Mouse (Mus musculus) spleen, postnatal 4 days (tissue): ENCODE results near the gene Gm17617.

Experiments used
- DNase-seq, 2 experiments: peaks; one replicate each; pipeline ENCODE4 v3.0.0; 2022; ENCODE audit warnings: low spot score in 2 of 2

Gm17617 gene

DNA sequence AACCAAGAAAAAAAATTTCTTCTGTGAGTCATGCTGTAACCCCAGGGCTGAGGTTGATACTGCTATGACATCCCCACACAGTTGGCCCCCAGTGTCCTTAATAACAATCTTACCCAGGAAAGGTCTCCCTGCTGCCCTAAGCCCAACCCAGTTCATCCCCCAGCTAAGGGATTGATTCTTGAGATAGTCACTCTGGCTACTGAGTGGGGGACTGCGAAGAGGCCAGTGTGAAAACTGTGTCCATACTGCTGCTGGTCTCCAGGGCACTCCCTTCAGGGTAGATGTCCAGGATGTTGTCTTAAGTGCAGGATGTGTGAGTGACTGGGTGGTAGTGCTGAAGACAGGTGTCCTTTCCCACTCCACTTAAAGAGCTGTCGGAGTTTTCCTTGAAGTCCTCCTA lies at the start of gene Gm17617:
Gene Gm17617 (minus strand): TSS at position 101 of the 400 bp plus-strand sequence.
- DNase-seq = no peak

DNA sequence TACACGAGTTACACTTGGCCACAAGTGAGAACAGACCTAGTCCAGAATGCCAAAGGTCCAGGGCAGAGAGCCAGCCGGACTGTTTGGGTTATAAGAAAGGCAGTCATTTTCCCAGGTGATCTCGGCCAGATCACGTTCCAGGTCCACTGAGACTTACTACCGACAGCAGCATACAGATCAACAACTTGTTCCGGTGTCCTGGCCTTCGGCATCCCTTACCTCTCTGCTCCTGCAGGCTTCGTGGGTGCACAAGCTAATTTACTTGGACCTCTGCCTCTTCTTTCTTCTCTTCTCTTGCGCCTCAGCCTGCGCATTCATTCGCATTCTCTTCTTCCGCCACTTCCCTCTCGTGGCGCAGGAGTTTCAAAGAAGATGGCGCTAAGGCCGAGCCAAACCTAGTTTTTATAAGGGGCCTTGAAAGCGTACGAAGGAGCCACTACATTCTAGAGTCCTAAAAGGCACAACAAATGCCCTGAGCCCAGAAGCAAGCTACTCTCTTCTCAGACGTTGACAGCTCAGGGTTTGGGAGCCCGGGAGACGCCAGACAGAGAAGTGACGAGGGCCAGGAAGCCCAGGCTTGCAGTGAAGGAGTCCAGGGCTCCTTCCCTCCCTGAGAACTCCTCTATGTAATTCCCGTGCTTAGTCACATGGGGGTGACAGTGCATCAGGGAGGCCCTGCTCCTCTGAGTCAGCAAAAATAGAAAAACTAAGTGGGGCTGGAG lies 49.0 kb upstream of the Gm17617 start:
- peak; percentile 63 to 79 for DNase-seq

DNA sequence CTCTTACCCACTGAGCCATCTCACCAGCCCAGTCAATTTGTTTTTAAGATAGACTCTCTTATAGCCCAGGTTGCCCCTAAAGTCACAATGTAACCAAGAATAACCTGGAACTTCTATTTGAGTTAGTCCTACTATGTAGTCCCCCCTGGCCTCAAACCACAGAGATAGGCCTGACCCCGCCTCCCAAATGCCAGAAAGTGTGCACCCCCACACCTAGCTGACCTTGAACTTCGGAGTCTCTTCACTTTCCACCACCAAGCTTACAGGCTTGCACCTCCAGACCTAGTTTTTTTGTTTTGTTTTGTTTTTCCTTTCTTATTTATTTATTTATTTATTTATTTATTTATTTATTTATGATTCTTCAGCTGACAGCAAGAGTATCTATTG lies 48.4 kb upstream of the Gm17617 start:
- no peak for DNase-seq

DNA sequence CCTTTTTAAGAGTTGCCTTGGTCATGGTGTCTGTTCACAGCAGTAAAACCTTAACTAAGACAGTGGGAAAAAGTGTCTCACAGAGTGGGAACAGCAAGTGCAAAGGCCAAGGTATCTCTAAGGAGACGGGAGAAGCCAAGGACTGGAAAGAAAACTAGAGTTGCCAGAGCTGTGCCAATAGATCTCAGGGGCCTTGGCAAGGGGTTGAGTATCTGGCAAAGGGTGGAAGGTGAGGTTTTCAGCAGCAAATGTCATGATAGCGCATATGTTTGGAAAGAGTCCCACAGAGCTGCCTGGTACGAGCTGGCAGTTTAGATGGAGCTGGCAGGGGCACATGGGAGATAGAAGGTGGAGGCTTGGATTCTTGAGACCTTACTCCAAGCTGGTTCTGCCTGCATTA lies 46.2 kb upstream of the Gm17617 start:
- DNase-seq = no peak

DNA sequence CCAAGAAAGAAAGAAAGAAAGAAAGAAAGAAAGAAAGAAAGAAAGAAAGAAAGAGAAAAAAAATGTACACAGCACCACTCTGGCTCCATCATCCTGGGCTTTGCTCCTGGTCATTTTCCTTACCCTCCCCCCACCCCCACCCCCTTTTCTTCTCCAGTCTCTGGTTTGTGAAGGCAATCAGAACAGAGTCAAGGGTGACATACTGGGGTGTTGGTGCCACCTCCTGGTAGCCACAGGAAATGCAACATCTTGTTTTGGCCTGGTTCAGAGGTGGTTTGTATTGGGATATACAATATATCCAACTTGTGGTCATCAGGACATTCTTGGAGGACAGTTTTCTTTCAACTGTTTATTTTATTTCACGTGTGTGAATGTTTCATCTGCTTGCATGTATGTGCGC lies 45.2 kb upstream of the Gm17617 start:
- DNase-seq = peak; percentile 67 to 84

DNA sequence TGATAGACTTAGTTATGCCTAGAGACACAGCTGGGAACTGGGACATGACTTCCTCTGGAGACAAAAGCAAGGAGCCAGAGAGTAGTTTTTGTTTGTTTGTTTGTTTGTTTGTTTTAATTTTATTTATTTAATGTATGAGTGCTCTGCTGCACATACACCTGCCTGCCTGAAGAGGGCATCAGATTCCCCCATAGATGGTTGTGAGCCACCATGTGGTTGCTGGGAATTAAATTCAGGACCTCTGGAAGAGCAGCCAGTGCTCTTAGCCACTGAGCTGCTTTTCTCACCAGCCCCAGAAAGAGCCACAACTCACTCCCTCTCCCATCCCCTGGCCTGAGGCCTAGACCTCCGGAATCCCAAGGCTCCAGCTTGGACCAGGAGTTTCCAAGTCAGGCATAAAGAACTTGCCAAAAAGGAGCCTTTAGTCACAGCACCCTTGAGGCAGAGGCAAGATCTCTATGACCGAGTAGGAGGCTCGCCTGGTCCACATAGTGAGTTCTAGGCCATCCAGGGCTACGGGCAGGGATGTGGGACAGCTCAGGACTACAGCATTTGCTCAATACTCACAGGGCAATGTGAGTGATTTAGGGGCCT lies 44.7 kb upstream of the Gm17617 start:
- no peak for DNase-seq

DNA sequence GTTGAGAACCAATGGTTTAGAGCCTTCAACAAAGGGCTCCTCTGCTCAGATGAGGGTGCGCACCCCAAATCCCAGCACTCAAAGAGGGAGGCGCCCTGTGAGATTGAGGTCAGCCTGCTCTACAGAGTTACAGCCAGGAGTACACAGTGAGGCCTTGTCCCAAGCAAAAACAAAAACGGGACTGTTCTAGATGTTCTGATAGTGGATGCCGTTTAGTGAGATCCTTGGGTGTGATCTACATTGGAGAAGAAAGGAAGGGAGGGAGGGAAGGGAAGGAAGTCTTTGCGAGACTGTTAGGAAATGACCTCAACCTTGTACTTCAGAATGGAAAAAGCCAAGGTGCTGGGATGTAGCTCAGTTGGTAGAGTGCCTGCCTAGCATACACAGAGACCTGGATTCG lies 42.9 kb upstream of the Gm17617 start:
- no peak for DNase-seq

DNA sequence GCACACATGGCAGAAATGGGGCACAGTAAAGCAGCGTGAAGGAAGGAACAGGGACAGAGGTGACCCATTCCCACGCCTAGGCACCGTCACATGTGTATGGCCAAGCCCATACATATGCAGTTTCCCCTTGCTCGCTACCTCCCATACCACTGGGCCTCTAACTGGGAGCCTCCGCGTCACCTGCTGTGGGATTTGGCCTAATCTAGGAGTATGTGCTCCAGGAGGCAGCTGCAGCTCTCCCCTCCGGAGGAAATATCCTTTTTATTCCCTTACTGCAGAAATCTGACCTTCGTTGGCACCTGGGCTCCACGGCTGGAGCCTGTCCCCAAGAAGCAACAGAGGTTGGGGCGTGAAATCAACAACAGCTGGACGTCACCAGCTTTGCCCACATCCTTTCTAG lies 41.0 kb upstream of the Gm17617 start:
- no peak for DNase-seq

DNA sequence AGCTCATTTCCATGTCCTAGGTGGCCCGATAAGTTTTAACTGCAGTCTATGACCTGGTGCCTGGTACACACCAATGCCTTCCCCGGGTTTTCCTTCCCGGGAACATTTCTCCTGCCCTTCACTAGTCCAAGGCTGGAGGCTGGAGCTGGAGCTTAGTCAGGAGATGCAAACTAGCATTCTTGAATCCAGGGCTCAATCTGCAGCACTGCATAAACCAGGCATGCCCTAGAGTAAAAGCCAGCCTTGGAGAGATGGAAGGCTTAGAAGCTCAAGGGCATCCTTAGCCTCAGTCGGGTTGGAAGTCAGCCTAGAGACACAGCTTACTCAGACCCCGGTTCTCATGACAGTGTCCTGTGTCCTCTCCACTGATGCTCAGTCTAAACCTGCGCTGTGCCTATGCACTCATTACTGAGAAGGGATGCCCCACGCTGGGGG lies 39.0 kb upstream of the Gm17617 start:
- no peak for DNase-seq

DNA sequence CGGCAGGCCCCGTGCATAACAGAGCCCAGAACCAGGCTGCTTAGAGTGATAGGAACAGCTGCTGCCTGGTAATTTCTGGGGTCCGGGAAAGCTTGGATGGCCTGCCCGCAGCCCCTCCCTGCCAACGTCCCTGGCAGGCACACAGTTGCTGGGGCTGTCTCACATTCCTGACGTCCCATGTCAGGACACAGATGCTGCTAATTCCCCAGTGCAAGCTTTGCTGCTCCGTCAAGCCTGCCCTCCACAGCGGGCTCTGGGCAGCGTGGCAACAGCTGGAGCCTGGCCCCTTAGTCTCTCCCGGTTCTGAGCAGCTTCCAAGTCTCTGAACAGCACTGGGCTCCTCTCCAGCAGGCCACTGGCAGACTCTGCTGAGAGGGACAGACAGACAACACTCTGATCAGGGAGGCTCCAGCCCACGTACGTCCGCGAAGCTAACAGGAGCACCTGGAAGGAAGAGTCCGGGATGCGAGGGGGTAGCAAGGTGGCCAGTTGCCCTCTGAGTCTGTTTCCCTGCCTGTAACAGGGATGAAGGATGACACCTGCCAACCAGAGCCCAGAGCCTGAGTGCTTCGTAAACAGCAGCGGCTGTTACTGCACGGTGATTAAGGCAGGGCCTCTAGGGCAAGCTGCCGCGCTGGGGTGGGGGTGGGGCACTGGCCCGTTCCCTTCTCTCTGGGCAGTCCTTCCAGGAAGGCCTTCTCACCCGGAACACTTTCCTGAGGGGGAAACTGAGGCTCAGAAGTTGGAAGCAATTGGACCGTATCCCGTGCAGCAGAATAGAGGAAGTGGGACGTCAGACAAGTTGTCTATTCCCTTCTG lies 38.4 kb upstream of the Gm17617 start:
- no peak for DNase-seq

DNA sequence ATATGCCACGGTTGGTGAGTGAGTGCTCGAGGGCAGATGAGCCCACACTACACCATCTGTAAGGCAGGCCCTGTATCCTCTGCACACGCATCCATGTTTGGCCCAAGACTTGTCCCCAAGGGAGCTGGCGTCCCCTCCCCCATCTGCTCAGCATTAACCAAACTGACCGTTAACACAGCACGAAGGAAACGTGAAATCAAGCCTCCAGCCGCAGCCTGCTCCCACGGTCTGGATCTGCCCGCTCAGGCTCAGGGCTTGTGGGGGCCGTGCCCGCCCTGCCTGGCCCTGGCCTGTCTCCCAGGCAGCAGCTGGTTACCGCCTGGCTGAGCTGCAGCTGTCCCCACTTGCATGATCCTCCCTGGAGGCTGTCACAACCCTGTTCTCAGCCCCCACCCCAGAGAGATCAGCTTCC lies 35.6 kb upstream of the Gm17617 start:
- no peak for DNase-seq

DNA sequence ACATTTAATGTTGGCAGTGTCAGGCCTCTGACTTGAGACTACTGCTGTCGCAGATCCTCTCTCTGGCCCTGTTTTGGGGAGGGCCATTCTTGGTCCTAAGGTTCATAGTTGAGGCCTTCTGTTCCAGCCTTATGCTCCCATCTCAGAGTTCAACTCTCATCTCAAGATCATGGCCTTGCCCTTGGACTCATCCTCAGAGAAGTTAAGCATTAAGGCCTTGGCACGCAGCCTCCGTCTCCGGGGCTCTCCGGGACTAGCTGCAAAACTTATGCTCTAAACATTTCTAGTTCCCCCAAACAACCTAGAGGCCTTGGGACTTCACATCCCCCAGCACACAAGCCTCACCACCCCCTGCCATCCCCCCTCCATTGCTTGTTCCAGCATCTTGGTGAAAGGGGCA lies 34.9 kb upstream of the Gm17617 start:
- no peak for DNase-seq

DNA sequence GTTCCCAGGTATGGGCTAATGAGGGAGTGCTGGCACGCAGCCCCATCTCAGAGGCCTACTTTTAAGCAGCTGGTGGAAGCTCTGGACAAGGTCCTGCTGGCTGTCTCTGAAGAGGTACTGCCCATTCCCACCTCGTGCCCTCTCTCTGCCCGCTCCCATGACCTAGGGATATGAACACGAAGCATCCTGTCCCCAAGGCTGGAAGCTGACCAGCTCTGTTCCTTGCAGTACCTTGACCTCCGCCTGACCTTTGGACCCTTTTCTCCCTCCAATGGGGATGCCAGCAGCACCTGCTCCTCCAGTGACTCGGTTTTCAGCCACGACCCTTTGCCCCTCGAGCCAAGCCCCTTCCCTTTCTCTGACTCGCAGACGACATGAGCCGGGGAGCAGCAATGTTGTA lies 34.5 kb upstream of the Gm17617 start:
- no peak for DNase-seq

DNA sequence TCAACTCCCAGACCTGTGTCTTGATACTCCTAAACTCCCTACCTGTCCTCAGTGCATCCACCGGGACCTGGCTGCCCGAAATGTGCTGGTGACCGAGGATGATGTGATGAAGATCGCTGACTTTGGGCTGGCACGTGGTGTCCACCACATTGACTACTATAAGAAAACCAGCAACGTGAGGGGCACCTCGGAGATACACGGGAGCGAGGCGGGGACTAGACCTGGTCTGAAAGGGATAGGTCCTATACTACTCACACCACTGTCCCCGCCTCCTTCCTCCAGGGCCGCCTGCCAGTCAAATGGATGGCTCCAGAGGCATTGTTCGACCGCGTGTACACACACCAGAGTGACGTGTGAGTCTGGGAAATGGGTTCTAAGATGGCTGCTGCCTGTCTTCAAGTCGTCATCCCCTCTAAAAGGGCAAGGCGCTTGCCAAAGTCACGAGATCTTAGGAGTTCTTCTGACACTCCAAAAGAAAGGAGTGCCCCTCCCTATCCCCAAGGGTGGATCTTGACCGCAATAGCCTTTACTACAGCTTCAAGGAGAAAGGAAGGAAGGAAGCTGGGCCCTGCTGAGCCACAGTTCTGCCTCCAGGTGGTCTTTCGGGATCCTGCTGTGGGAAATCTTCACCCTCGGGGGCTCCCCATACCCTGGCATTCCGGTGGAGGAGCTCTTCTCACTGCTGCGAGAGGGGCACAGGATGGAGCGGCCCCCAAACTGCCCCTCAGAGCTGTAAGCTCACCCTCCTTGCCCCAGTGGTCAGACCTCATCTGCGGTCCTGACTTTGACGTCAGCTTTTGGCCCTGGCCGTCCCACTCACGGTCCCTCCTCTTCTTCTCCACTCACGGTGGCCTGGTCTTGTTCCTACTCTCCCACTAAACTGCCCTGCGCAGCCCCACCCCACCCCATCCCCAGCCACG lies 33.7 kb upstream of the Gm17617 start:
- DNase-seq = peak in 1 of 2 experiments; percentile 57

DNA sequence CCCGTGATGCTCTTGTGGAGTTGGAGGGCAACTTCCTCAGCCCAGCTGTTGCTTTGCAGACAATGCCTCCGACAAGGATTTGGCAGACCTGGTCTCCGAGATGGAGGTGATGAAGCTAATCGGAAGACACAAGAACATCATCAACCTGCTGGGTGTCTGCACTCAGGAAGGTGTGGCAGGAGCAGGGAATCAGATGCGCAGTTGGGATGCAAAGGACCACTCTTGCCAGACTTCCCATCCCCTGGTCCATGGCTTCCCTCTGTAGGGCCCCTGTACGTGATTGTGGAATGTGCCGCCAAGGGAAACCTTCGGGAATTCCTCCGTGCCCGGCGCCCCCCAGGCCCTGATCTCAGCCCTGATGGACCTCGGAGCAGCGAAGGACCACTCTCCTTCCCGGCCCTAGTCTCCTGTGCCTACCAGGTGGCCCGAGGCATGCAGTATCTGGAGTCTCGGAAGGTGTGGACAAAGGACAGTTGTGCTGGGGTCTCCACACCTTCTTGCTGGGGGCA lies 32.5 kb upstream of the Gm17617 start:
- peak in 1 of 2 experiments; percentile 52 for DNase-seq

DNA sequence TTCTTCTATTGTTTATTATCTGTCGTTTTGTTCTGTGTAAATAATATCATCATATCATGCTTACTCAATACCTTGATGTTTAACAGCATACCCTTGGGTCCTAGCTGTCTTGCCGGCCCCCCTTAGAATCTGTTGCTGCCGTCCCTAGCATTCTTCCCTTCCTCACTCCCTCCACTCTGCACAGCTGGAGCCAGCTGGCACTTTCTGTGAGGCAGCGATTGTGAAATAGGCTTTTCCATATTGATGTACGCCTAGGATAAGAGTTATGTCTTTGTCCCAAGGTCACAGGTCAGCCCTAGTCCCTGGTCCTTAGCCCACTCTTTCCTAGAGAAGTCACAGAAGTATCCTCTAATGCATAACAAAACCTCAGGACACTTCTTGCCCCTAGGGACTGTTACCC lies 30.2 kb upstream of the Gm17617 start:
- DNase-seq = no peak

DNA sequence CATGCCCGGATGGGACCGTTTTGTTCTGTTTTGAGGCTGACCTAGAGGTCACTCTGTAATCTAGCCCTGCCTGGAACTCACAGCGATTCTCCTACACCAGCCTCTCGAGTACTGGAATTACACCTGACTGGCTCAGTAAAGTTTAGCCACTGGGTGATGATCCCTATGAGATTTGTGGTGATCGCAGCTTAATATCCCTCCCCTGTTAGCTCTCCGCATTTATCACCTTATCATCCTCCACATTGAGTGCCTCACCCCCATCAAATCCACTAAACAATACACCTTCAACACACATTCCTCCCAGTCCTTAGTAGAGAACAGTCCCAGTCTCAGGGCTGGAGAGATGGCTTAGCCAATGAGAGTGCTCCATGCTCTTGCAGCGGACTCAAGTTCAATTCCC lies 29.0 kb upstream of the Gm17617 start:
- no peak for DNase-seq

DNA sequence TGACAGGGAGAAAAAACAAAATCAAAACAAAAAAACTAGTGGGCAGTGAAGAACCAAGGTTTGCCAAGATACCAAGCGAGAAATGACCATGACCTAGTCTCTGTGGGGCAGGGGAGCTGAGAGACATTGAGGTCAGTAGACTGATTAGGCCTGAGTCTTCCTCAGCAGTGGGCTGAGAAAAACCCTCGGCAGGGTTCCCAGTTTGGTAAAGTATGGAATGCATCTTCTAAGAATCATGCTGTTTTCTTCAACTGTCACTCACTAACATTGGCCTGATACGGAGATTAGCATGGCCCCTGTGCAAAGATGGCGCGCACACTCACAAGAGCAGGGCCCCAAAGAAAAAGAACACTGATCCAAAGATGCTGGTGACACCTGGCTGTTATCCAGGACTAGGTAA lies 20.6 kb upstream of the Gm17617 start:
- no peak for DNase-seq

DNA sequence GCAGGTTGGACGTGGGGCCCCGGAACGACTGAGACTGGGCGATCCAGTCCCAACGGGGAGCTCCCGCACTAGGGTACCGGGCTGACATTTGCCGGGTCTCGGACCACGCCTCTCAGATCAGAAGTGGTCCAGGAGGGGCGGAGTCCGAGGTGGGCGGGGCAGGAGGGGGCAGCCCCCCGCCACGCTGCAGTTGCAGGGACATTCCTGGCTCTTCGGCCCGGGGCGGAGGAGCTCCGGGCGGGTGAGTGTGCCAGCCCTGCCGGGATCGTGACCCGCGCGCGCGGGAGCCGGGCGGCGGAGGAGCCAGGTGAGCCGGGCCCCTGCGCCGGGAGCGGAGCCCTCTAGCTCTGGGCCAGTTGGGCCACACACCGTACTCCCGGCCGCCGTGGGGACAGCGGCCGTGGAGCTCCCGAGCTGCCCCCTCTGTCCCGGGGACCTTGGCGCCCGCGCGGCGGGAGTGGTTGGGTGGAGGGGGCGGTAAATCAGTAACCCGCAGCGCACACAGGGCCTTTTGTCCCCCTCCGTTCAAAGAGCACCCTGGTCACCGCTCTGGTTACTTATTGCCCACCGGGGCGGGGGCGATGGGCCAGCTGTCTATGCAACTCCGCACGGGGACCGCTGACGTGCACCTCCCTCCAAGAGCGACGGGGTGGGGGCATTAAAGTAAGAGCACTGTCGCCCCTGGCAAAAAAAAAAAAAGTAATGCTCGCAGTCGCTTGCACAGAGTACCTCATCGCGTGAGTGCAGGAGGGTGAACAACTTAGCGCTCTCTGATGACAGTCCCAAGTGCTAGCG lies 19.5 kb upstream of the Gm17617 start, which contains the start of gene Fgfr4:
Gene Fgfr4 (plus strand): TSS at position 20 of the 795 bp plus-strand sequence.
- no peak for DNase-seq

DNA sequence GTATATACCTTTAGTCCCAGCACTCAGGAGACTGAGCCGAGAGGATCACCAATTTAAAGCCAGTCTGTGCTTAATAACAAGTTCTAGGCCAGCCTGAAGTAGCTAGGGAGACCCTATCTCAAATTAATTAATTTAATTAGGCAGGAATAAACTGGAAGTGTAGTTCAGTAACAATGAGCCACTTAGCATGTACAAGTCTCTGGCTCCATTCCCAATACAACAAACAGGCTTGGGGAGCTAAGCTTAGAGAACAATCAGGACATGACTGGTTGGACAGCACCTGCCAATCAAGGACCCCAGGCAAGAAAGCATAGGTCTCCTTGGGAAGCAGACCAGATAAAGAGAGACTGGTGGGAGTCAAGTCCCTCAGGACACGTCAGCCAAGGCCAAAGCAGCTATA lies 6.9 kb upstream of the Gm17617 start:
- no peak for DNase-seq

DNA sequence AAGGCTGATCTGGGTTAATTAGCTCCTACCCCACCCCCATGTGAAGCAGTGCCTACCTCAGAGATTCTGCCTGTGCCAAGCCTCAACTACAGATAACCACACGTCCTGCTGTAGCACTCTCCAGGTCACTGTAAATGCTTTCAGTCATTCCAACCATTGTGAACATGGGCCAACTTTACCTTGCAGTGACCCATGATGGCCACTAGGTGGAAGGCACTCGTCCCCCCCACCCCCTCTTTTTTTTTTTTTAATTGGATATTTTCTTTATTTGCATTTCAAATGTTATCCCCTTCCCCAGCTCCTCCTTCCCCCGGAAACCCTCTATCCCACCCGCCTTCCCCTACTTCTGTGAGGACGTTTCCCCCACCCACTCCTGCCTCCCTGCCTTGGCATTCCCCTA lies 2.0 kb upstream of the Gm17617 start:
- DNase-seq = no peak
